Mouse (Mus musculus) neural tube, embryonic 14.5 days (tissue): ENCODE results near the gene Cpeb2. TPM values are rescaled to one million over a fixed set of nuclear protein-coding genes. Genes with fewer than 3 reads are reported as not detected.
A peak's percentile ranks its signal among the peaks of the same experiment; 100 is the strongest.

Source experiments
- ATAC-seq: fragments of 200-750 bp; cut with Nextera tagmentation; 2 replicates; pipeline ENCODE4 v1.8.0; 2017; ENCODE audit warnings: low read depth, mild to moderate bottlenecking, moderate TSS enrichment, moderate library complexity
- H3K27ac ChIP-seq: fragments of 300-500 bp; sonication (generic); 2 replicates; pipeline ENCODE4 v1.5.1; 2014; ENCODE audit warnings: low read depth, mild to moderate bottlenecking, control low read depth, low read length, moderate library complexity, mixed read lengths
- H3K27me3 ChIP-seq: fragments of 300-500 bp; sonication (generic); 2 replicates; pipeline ENCODE4 v1.6.1; 2014; ENCODE audit warnings: low read length; ENCODE audit not compliant: control insufficient read depth, insufficient read depth
- H3K36me3 ChIP-seq: fragments of 300-500 bp; sonication (generic); 2 replicates; pipeline ENCODE4 v1.6.1; 2014; ENCODE audit warnings: low read length, mixed read lengths; ENCODE audit not compliant: control insufficient read depth, insufficient read depth
- H3K4me1 ChIP-seq: fragments of 300-500 bp; sonication (generic); 2 replicates; pipeline ENCODE4 v1.6.1; 2014; ENCODE audit warnings: low read length; ENCODE audit not compliant: control insufficient read depth, insufficient read depth
- H3K4me2 ChIP-seq: fragments of 300-500 bp; sonication (generic); 2 replicates; pipeline ENCODE4 v1.6.1; 2014; ENCODE audit warnings: mild to moderate bottlenecking, low read depth, low read length, control low read depth
- H3K4me3 ChIP-seq: fragments of 300-500 bp; sonication (generic); 2 replicates; pipeline ENCODE4 v1.5.1; 2014; ENCODE audit warnings: low read depth, low read length, control low read depth, mixed read lengths
- H3K9ac ChIP-seq: fragments of 300-500 bp; sonication (generic); replicated peaks from 2 replicates; pipeline ENCODE4 v1.6.1; 2014; ENCODE audit warnings: low read depth, mild to moderate bottlenecking, control low read depth, low read length, mixed read lengths
- H3K9me3 ChIP-seq: fragments of 300-500 bp; sonication (generic); 2 replicates; pipeline ENCODE4 v1.6.1; 2016; ENCODE audit warnings: low read length; ENCODE audit not compliant: control insufficient read depth
- WGBS: fragments of 180-500 bp; shearing (Covaris S2); extraction: QIAGEN DNeasy Blood & Tissue Kit; methylation state at CpG from one replicate; pipeline ENCODE4 v1.1.7; 2014; 5-methylcytosine and 5-hydroxymethylcytosine counted together
- polyA plus RNA-seq: library from polyadenylated mRNA; unstranded; fragments of >200 nt; fragmentation: Nextera tagmentation; extraction: Ambion mirVana; gene quantifications from 2 replicates; pipeline ENCODE4 v1.2.1, GENCODE M21; 2014

Cpeb2 gene
- polyA plus RNA-seq, 1 experiment from 2014 or later = 28.4 TPM

GRCm38 (mm10) chr5:43235186-43235785 lies 2.3 kb downstream of the Cpeb2 start:
- WGBS = 1% methylated on average over 27 of the region's 27 CpGs

DNA sequence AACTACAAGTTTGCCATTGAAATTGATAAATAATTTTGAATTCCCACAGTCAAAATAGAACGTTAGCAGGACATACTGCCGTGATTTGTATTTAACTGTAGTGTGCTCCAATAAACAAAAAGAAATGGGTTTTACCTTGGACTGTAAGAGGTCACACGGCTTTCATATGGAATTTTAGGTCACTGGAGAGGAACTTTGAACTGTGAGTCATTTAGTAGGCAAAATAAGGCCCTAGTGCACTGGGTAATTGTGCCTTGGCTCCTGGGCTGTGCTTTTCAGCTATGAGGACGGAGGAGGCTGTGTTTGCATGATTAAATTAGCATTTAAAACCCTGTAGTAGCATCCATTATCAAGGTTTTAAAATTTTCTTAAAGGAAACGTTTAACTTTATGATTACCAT lies 3.0 kb downstream of the Cpeb2 start:
- ATAC-seq = no peak
- Histone ChIP-seq H3K36me3 (0 out of 2 replicates have a peak, but pooled peaks cover 7% of the 10 kb centered on the region), H3K27me3 (no peaks in the 10 kb centered on the region), H3K9ac (peak overlapping the region; percentile 99), H3K27ac (peak overlapping the region; percentile 28; the same call in 1 of the 2 replicates), H3K4me3 (peak overlapping the region; percentile 98), H3K4me1 (peaks cover 14% of the 10 kb centered on the region), H3K4me2 (peak overlapping the region; percentile 68), H3K9me3 (no peaks in the 10 kb centered on the region)
- 14% methylated on average over 5 of the region's 5 CpGs for WGBS

More at GRCm38 (mm10) chr5:43235186-43235785, 2.3 kb downstream of the Cpeb2 start:
- H3K27me3 ChIP-seq = no peaks in the 10 kb centered on the region
- H3K9me3 ChIP-seq = no peaks in the 10 kb centered on the region
- H3K36me3 ChIP-seq = 0 out of 2 replicates have a peak, but pooled peaks cover 5% of the 10 kb centered on the region
- peak overlapping the region; percentile 100 for H3K27ac ChIP-seq
- H3K4me3 ChIP-seq = peak overlapping the region; percentile 98
- H3K4me2 ChIP-seq = peak overlapping the region; percentile 68
- no peak for ATAC-seq
- H3K9ac ChIP-seq = peak overlapping the region; percentile 99
- peaks cover 14% of the 10 kb centered on the region for H3K4me1 ChIP-seq

GRCm38 (mm10) chr5:43236476-43236875 lies 3.5 kb downstream of the Cpeb2 start:
- Histone ChIP-seq H3K9ac (no peak overlapping the region), H3K27ac (no peak overlapping the region), H3K4me1 (peaks cover 16% of the 10 kb centered on the region), H3K4me3 (peak overlapping the region; percentile 98), H3K27me3 (no peaks in the 10 kb centered on the region), H3K4me2 (peak overlapping the region; percentile 68), H3K9me3 (no peaks in the 10 kb centered on the region), H3K36me3 (0 out of 2 replicates have a peak, but pooled peaks cover 7% of the 10 kb centered on the region)
- no peak for ATAC-seq
- WGBS = 67% methylated on average over 3 of the region's 3 CpGs

- no peak for ATAC-seq
- H3K27me3 ChIP-seq = no peaks in the 10 kb centered on the region
- 40% methylated on average over 12 of the region's 12 CpGs for WGBS
- peak overlapping the region; percentile 50; the same call in 1 of the 2 replicates for H3K9ac ChIP-seq
- H3K36me3 ChIP-seq = 0 out of 2 replicates have a peak, but pooled peaks cover 7% of the 10 kb centered on the region
- peak overlapping the region; percentile 54 for H3K4me2 ChIP-seq
- H3K27ac ChIP-seq = no peak overlapping the region
- H3K4me1 ChIP-seq = peaks cover 19% of the 10 kb centered on the region
- H3K9me3 ChIP-seq = no peaks in the 10 kb centered on the region
- H3K4me3 ChIP-seq = peak overlapping the region; percentile 98
Measured at GRCm38 (mm10) chr5:43237238-43237637, 4.3 kb downstream of the Cpeb2 start.

- no peak for ATAC-seq
- WGBS = 74% methylated on average over 6 of the region's 6 CpGs
- Histone ChIP-seq H3K9ac (no peak overlapping the region), H3K27ac (no peak overlapping the region), H3K9me3 (no peaks in the 10 kb centered on the region), H3K4me2 (peak overlapping the region; percentile 30; the same call in 1 of the 2 replicates), H3K4me3 (no peak overlapping the region), H3K27me3 (no peaks in the 10 kb centered on the region), H3K4me1 (peaks cover 22% of the 10 kb centered on the region), H3K36me3 (0 out of 2 replicates have a peak, but pooled peaks cover 7% of the 10 kb centered on the region)
Measured at GRCm38 (mm10) chr5:43239141-43239835, 6.3 kb downstream of the Cpeb2 start.

DNA sequence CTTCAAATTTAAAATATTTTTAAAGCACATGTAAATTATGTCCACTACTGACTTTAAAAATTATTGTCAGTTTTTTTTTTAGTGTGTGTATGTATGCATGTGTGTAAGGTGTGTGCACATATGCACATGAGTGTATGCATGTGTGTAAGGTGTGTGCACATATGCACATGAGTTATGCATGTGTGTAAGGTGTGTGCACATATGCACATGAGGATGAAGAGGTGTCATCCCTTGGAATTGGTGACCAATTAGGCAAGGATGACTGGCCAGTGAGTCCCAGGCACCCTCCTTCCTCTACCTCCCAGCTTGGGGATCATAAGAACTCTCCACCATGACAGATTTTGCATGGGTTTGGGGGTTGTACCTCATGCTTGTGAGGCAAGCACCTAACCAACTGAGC lies 7.8 kb downstream of the Cpeb2 start:
- no peaks in the 10 kb centered on the region for H3K27me3 ChIP-seq
- H3K9ac ChIP-seq = no peak overlapping the region
- H3K4me2 ChIP-seq = peak overlapping the region; percentile 18; the same call in 1 of the 2 replicates
- H3K9me3 ChIP-seq = no peaks in the 10 kb centered on the region
- H3K36me3 ChIP-seq = peaks cover 17% of the 10 kb centered on the region; the same call in 1 of the 2 replicates
- no peak for ATAC-seq
- H3K27ac ChIP-seq = no peak overlapping the region
- H3K4me1 ChIP-seq = peaks cover 22% of the 10 kb centered on the region
- H3K4me3 ChIP-seq = no peak overlapping the region

GRCm38 (mm10) chr5:43246236-43246635 lies 13.3 kb downstream of the Cpeb2 start:
- Histone ChIP-seq H3K9me3 (no peaks in the 10 kb centered on the region), H3K27me3 (no peaks in the 10 kb centered on the region), H3K27ac (no peak overlapping the region), H3K9ac (no peak overlapping the region), H3K4me1 (0 out of 2 replicates have a peak, but pooled peaks cover 10% of the 10 kb centered on the region), H3K4me3 (no peak overlapping the region), H3K36me3 (peaks cover 21% of the 10 kb centered on the region; the same call in 1 of the 2 replicates), H3K4me2 (no peak overlapping the region)
- no peak for ATAC-seq
- WGBS = 88% methylated on average over 8 of the region's 8 CpGs

GRCm38 (mm10) chr5:43246954-43247353 lies 14.0 kb downstream of the Cpeb2 start:
- Histone ChIP-seq H3K27ac (no peak overlapping the region), H3K4me2 (no peak overlapping the region), H3K36me3 (peaks cover 21% of the 10 kb centered on the region; the same call in 1 of the 2 replicates), H3K4me3 (no peak overlapping the region), H3K27me3 (no peaks in the 10 kb centered on the region), H3K9ac (no peak overlapping the region), H3K9me3 (no peaks in the 10 kb centered on the region), H3K4me1 (0 out of 2 replicates have a peak, but pooled peaks cover 6% of the 10 kb centered on the region)
- no peak for ATAC-seq
- WGBS = 89% methylated on average over 6 of the region's 6 CpGs

GRCm38 (mm10) chr5:43248001-43248430 lies 15.0 kb downstream of the Cpeb2 start:
- Histone ChIP-seq H3K36me3 (peaks cover 21% of the 10 kb centered on the region; the same call in 1 of the 2 replicates), H3K9ac (no peak overlapping the region), H3K4me1 (0 out of 2 replicates have a peak, but pooled peaks cover 2% of the 10 kb centered on the region), H3K27ac (no peak overlapping the region), H3K4me3 (no peak overlapping the region), H3K9me3 (no peaks in the 10 kb centered on the region), H3K4me2 (no peak overlapping the region), H3K27me3 (no peaks in the 10 kb centered on the region)
- ATAC-seq = peak; percentile 46; the same call in 1 of the 2 replicates
- WGBS = 30% methylated on average over 3 of the region's 3 CpGs
